Mouse (Mus musculus) limb, embryonic 12.5 days (tissue): ENCODE measurements around the gene Stk4. TPM values are rescaled to one million over a fixed set of nuclear protein-coding genes. Genes with fewer than 3 reads are reported as not detected.

Experiments used
- ATAC-seq: fragments of 200-750 bp; cut with Nextera tagmentation; 2 replicates; pipeline ENCODE4 v1.8.0; 2017; ENCODE audit warnings: low read depth, moderate TSS enrichment; ENCODE audit not compliant: insufficient number of reproducible peaks, insufficient read depth, low FRiP score, low TSS enrichment
- H3K27ac ChIP-seq: fragments of 300-500 bp; sonication (generic); 2 replicates; pipeline ENCODE4 v1.5.1; 2016; ENCODE audit warnings: mild to moderate bottlenecking, moderate library complexity
- H3K27me3 ChIP-seq: fragments of 300-500 bp; sonication (generic); 2 replicates; pipeline ENCODE4 v1.6.1; 2016; ENCODE audit warnings: mild to moderate bottlenecking, moderate library complexity
- H3K36me3 ChIP-seq: fragments of 300-500 bp; sonication (generic); 2 replicates; pipeline ENCODE4 v1.6.1; 2016; ENCODE audit warnings: mild to moderate bottlenecking, moderate library complexity
- H3K4me1 ChIP-seq: fragments of 300-500 bp; sonication (generic); replicated peaks from 2 replicates; pipeline ENCODE4 v1.6.1; 2016
- H3K4me2 ChIP-seq: fragments of 300-500 bp; sonication (generic); 2 replicates; pipeline ENCODE4 v1.6.1; 2016; ENCODE audit warnings: mild to moderate bottlenecking, moderate library complexity
- H3K4me3 ChIP-seq: fragments of 300-500 bp; sonication (generic); replicated peaks from 2 replicates; pipeline ENCODE4 v1.5.1; 2016; ENCODE audit warnings: mild to moderate bottlenecking
- H3K9ac ChIP-seq: fragments of 300-500 bp; sonication (generic); replicated peaks from 2 replicates; pipeline ENCODE4 v1.6.1; 2016; ENCODE audit warnings: mild to moderate bottlenecking, moderate library complexity
- H3K9me3 ChIP-seq: fragments of 300-500 bp; sonication (generic); 2 replicates; pipeline ENCODE4 v1.6.1; 2016; ENCODE audit warnings: mild to moderate bottlenecking, moderate library complexity
- WGBS: fragments of 180-500 bp; shearing (Covaris S2); methylation state at CpG from one replicate; pipeline ENCODE4 v1.1.7; 2016; 5-methylcytosine and 5-hydroxymethylcytosine counted together
- polyA plus RNA-seq: library from polyadenylated mRNA; unstranded; fragments of >200 nt; fragmentation: Nextera tagmentation; extraction: Ambion mirVana; gene quantifications from 2 replicates; pipeline ENCODE4 v1.2.1, GENCODE M21; 2016

The Stk4 gene
- polyA plus RNA-seq, 1 experiment from 2014 or later = 29.6 TPM

GRCm38 (mm10) chr2:164174649-164175395 is 104.7 kb downstream of the Stk4 start:
- 73% methylated on average over 8 of the region's 8 CpGs for WGBS
- Histone ChIP-seq H3K9ac (no peak overlapping the region), H3K27ac (no peak overlapping the region), H3K4me1 (peaks cover 18% of the 10 kb centered on the region), H3K4me3 (no peak overlapping the region), H3K4me2 (no peak overlapping the region), H3K36me3 (no peaks in the 10 kb centered on the region), H3K27me3 (peaks cover 68% of the 10 kb centered on the region), H3K9me3 (no peaks in the 10 kb centered on the region)
- ATAC-seq = no peak

GRCm38 (mm10) chr2:164175850-164176249 is 105.7 kb downstream of the Stk4 start:
- Histone ChIP-seq H3K36me3 (no peaks in the 10 kb centered on the region), H3K9ac (no peak overlapping the region), H3K9me3 (no peaks in the 10 kb centered on the region), H3K4me2 (no peak overlapping the region), H3K27ac (no peak overlapping the region), H3K4me3 (no peak overlapping the region), H3K27me3 (peaks cover 62% of the 10 kb centered on the region), H3K4me1 (peaks cover 11% of the 10 kb centered on the region)
- no peak for ATAC-seq
- WGBS = 82% methylated on average over 3 of the region's 3 CpGs

GRCm38 (mm10) chr2:164177831-164178230 is 107.7 kb downstream of the Stk4 start:
- no peak overlapping the region for H3K27ac ChIP-seq
- no peaks in the 10 kb centered on the region for H3K9me3 ChIP-seq
- no peak overlapping the region for H3K4me2 ChIP-seq
- H3K4me1 ChIP-seq = no peaks in the 10 kb centered on the region
- H3K27me3 ChIP-seq = peaks cover 55% of the 10 kb centered on the region
- H3K9ac ChIP-seq = no peak overlapping the region
- no peak overlapping the region for H3K4me3 ChIP-seq
- ATAC-seq = no peak
- H3K36me3 ChIP-seq = no peaks in the 10 kb centered on the region
- WGBS = 71% methylated on average over 5 of the region's 5 CpGs

- Histone ChIP-seq H3K9ac (no peak overlapping the region), H3K36me3 (no peaks in the 10 kb centered on the region), H3K4me1 (0 out of 2 replicates have a peak, but pooled peaks cover 6% of the 10 kb centered on the region), H3K27ac (no peak overlapping the region), H3K9me3 (no peaks in the 10 kb centered on the region), H3K27me3 (peaks cover 41% of the 10 kb centered on the region), H3K4me2 (no peak overlapping the region), H3K4me3 (no peak overlapping the region)
- ATAC-seq = no peak
- 35% methylated on average over 3 of the region's 3 CpGs for WGBS
These were observed 110.0 kb downstream of the Stk4 start for GRCm38 (mm10) chr2:164180124-164180523.

- H3K27me3 ChIP-seq = peaks cover 39% of the 10 kb centered on the region
- WGBS = 85% methylated on average over 4 of the region's 4 CpGs
- H3K36me3 ChIP-seq = no peaks in the 10 kb centered on the region
- no peak for ATAC-seq
- no peak overlapping the region for H3K27ac ChIP-seq
- H3K4me3 ChIP-seq = no peak overlapping the region
- H3K4me2 ChIP-seq = no peak overlapping the region
- no peak overlapping the region for H3K9ac ChIP-seq
- H3K4me1 ChIP-seq = 0 out of 2 replicates have a peak, but pooled peaks cover 6% of the 10 kb centered on the region
- no peaks in the 10 kb centered on the region for H3K9me3 ChIP-seq
These were observed 110.6 kb downstream of the Stk4 start for GRCm38 (mm10) chr2:164180770-164181169.

- no peak within 1 kb of the TSS for H3K4me3 ChIP-seq
- no peak for ATAC-seq
- H3K9me3 ChIP-seq = no peaks in the 10 kb centered on the region
- H3K9ac ChIP-seq = no peak within 1 kb of the TSS
- H3K36me3 ChIP-seq = no peaks in the 10 kb centered on the region
- WGBS = 84% methylated on average over 7 of the region's 7 CpGs
- H3K27me3 ChIP-seq = peaks cover 40% of the 10 kb centered on the region
- no peak within 1 kb of the TSS for H3K4me2 ChIP-seq
- no peak within 1 kb of the TSS for H3K27ac ChIP-seq
- 0 out of 2 replicates have a peak, but pooled peaks cover 6% of the 10 kb centered on the region for H3K4me1 ChIP-seq
These were observed 112.7 kb downstream of the Stk4 start, which contains the start of gene Wfdc5 for GRCm38 (mm10) chr2:164182692-164183255. Gene Wfdc5 (minus strand): TSS chr2:164182742.

- no peak for ATAC-seq
- Histone ChIP-seq H3K27ac (no peak overlapping the region), H3K4me2 (no peak overlapping the region), H3K9ac (no peak overlapping the region), H3K36me3 (no peaks in the 10 kb centered on the region), H3K4me3 (no peak overlapping the region), H3K4me1 (0 out of 2 replicates have a peak, but pooled peaks cover 6% of the 10 kb centered on the region), H3K27me3 (peaks cover 37% of the 10 kb centered on the region), H3K9me3 (no peaks in the 10 kb centered on the region)
- 63% methylated on average over 9 of the region's 9 CpGs for WGBS
These were observed 113.2 kb downstream of the Stk4 start for GRCm38 (mm10) chr2:164183340-164183739.

- H3K4me2 ChIP-seq = no peak overlapping the region
- no peak overlapping the region for H3K9ac ChIP-seq
- ATAC-seq = no peak
- H3K27me3 ChIP-seq = peaks cover 31% of the 10 kb centered on the region
- no peaks in the 10 kb centered on the region for H3K36me3 ChIP-seq
- WGBS = 47% methylated on average over 9 of the region's 9 CpGs
- no peak overlapping the region for H3K4me3 ChIP-seq
- 0 out of 2 replicates have a peak, but pooled peaks cover 6% of the 10 kb centered on the region for H3K4me1 ChIP-seq
- no peaks in the 10 kb centered on the region for H3K9me3 ChIP-seq
- no peak overlapping the region for H3K27ac ChIP-seq
These were observed 114.1 kb downstream of the Stk4 start for GRCm38 (mm10) chr2:164184145-164184719.

- WGBS = 31% methylated on average over 5 of the region's 5 CpGs
- H3K36me3 ChIP-seq = no peaks in the 10 kb centered on the region
- no peak overlapping the region for H3K9ac ChIP-seq
- no peak overlapping the region for H3K4me2 ChIP-seq
- H3K27me3 ChIP-seq = peaks cover 15% of the 10 kb centered on the region
- no peak overlapping the region for H3K4me3 ChIP-seq
- ATAC-seq = no peak
- 0 out of 2 replicates have a peak, but pooled peaks cover 6% of the 10 kb centered on the region for H3K4me1 ChIP-seq
- H3K9me3 ChIP-seq = no peaks in the 10 kb centered on the region
- H3K27ac ChIP-seq = no peak overlapping the region
These were observed 118.6 kb downstream of the Stk4 start for GRCm38 (mm10) chr2:164188722-164189121.

GRCm38 (mm10) chr2:164190576-164190975 is 120.5 kb downstream of the Stk4 start, which contains the start of gene Wfdc12:
Gene Wfdc12 (minus strand): TSS chr2:164190608.
- Histone ChIP-seq H3K4me2 (no peak within 1 kb of the TSS), H3K9me3 (no peaks in the 10 kb centered on the region), H3K4me3 (no peak within 1 kb of the TSS), H3K27me3 (peaks cover 8% of the 10 kb centered on the region), H3K36me3 (no peaks in the 10 kb centered on the region), H3K9ac (no peak within 1 kb of the TSS), H3K27ac (no peak within 1 kb of the TSS), H3K4me1 (no peaks in the 10 kb centered on the region)
- 85% methylated on average over 6 of the region's 6 CpGs for WGBS
- no peak for ATAC-seq

GRCm38 (mm10) chr2:164192279-164192678 is 122.2 kb downstream of the Stk4 start:
- H3K9ac ChIP-seq = no peak overlapping the region
- no peaks in the 10 kb centered on the region for H3K4me1 ChIP-seq

More at GRCm38 (mm10) chr2:164192279-164192678, 122.2 kb downstream of the Stk4 start:
- H3K4me2 ChIP-seq = no peak overlapping the region
- no peak for ATAC-seq
- no peak overlapping the region for H3K27ac ChIP-seq
- no peak overlapping the region for H3K4me3 ChIP-seq
- peaks cover 8% of the 10 kb centered on the region for H3K27me3 ChIP-seq
- no peaks in the 10 kb centered on the region for H3K36me3 ChIP-seq
- H3K9me3 ChIP-seq = no peaks in the 10 kb centered on the region
